Mouse (Mus musculus): ENCODE measurements at regions not wholly inside any gene's neighbourhood (a gene's known extent, or its start where the extent isn't known, plus 50 kb on each side); places are given as distances from the start of the nearest gene placed in this dataset.

GRCm38 (mm10) chr5:148454200-148454599 is 54.5 kb upstream of the Slc7a1 start:
- no peak overlapping the region for H3K4me2 ChIP-seq (ENCODE audit: low read length)
- no peak overlapping the region for H3K27ac ChIP-seq (ENCODE audit: low read depth)
- peaks cover 3% of the 10 kb centered on the region; the same call in 1 of the 2 replicates for H3K9me3 ChIP-seq (ENCODE audit: control insufficient read depth, low read length)
- H3K4me1 ChIP-seq (replicated peaks; ENCODE audit: control insufficient read depth, insufficient read depth, low read length): no peaks in the 10 kb centered on the region
- H3K27me3 ChIP-seq (replicated peaks; ENCODE audit: control insufficient read depth, insufficient read depth, low read length): no peaks in the 10 kb centered on the region
- 73% methylated on average over 5 of the region's 5 CpGs for WGBS
- H3K36me3 ChIP-seq (ENCODE audit: control insufficient read depth, insufficient read depth, low read length): no peaks in the 10 kb centered on the region
- DNase-seq (ENCODE audit: low spot score) (peak; percentile 62), ATAC-seq (replicated peaks; ENCODE audit: low FRiP score, low TSS enrichment, low read depth) (peak; percentile 68; the same call in 1 of the 2 replicates)
- H3K9ac ChIP-seq (ENCODE audit: low read length): no peak overlapping the region
- no peak overlapping the region for H3K4me3 ChIP-seq (ENCODE audit: low read depth, low read length)

GRCm38 (mm10) chr5:148453776-148454175 is 54.1 kb upstream of the Slc7a1 start:
- ATAC-seq (replicated peaks; ENCODE audit: low FRiP score, low TSS enrichment, low read depth): no peak
- H3K4me3 ChIP-seq (ENCODE audit: low read depth, low read length): no peak overlapping the region
- peaks cover 3% of the 10 kb centered on the region; the same call in 1 of the 2 replicates for H3K9me3 ChIP-seq (ENCODE audit: control insufficient read depth, low read length)
- no peaks in the 10 kb centered on the region for H3K27me3 ChIP-seq (replicated peaks; ENCODE audit: control insufficient read depth, insufficient read depth, low read length)
- H3K9ac ChIP-seq (ENCODE audit: low read length): no peak overlapping the region
- no peaks in the 10 kb centered on the region for H3K36me3 ChIP-seq (ENCODE audit: control insufficient read depth, insufficient read depth, low read length)
- H3K27ac ChIP-seq (ENCODE audit: low read depth): no peak overlapping the region
- H3K4me2 ChIP-seq (ENCODE audit: low read length): no peak overlapping the region
- DNase-seq (ENCODE audit: low spot score): no peak
- 63% methylated on average over 12 of the region's 12 CpGs for WGBS
- no peaks in the 10 kb centered on the region for H3K4me1 ChIP-seq (replicated peaks; ENCODE audit: control insufficient read depth, insufficient read depth, low read length)

GRCm38 (mm10) chr5:148452909-148453632 is 53.4 kb upstream of the Slc7a1 start:
- no peak overlapping the region for H3K27ac ChIP-seq (ENCODE audit: low read depth)
- DNase-seq (ENCODE audit: low spot score) (no peak), ATAC-seq (replicated peaks; ENCODE audit: low FRiP score, low TSS enrichment, low read depth) (no peak)
- H3K4me1 ChIP-seq (replicated peaks; ENCODE audit: control insufficient read depth, insufficient read depth, low read length): no peaks in the 10 kb centered on the region
- H3K27me3 ChIP-seq (replicated peaks; ENCODE audit: control insufficient read depth, insufficient read depth, low read length): no peaks in the 10 kb centered on the region
- WGBS: 73% methylated on average over 17 of the region's 17 CpGs
- no peak overlapping the region for H3K4me3 ChIP-seq (ENCODE audit: low read depth, low read length)
- H3K36me3 ChIP-seq (ENCODE audit: control insufficient read depth, insufficient read depth, low read length): no peaks in the 10 kb centered on the region
- no peak overlapping the region for H3K4me2 ChIP-seq (ENCODE audit: low read length)
- peaks cover 3% of the 10 kb centered on the region; the same call in 1 of the 2 replicates for H3K9me3 ChIP-seq (ENCODE audit: control insufficient read depth, low read length)
- H3K9ac ChIP-seq (ENCODE audit: low read length): no peak overlapping the region

- Histone ChIP-seq H3K4me1 (replicated peaks; ENCODE audit: control insufficient read depth, insufficient read depth, low read length) (no peaks in the 10 kb centered on the region), H3K9me3 (ENCODE audit: control insufficient read depth, low read length) (no peaks in the 10 kb centered on the region), H3K27me3 (replicated peaks; ENCODE audit: control insufficient read depth, insufficient read depth, low read length) (no peaks in the 10 kb centered on the region), H3K27ac (ENCODE audit: low read depth) (no peak overlapping the region), H3K36me3 (ENCODE audit: control insufficient read depth, insufficient read depth, low read length) (no peaks in the 10 kb centered on the region), H3K4me2 (ENCODE audit: low read length) (no peak overlapping the region), H3K4me3 (ENCODE audit: low read depth, low read length) (no peak overlapping the region), H3K9ac (ENCODE audit: low read length) (no peak overlapping the region)
- peak; percentile 70 for DNase-seq (ENCODE audit: low spot score)
- ATAC-seq (replicated peaks; ENCODE audit: low FRiP score, low TSS enrichment, low read depth): no peak
- 39% methylated on average over 7 of the region's 7 CpGs for WGBS
Observed at GRCm38 (mm10) chr5:148451811-148452210, 52.1 kb upstream of the Slc7a1 start.

- no peak overlapping the region for H3K9ac ChIP-seq (ENCODE audit: low read length)
- no peak overlapping the region for H3K4me3 ChIP-seq (ENCODE audit: low read depth, low read length)
- DNase-seq (ENCODE audit: low spot score): peak; percentile 60
- no peaks in the 10 kb centered on the region for H3K9me3 ChIP-seq (ENCODE audit: control insufficient read depth, low read length)
- H3K4me1 ChIP-seq (replicated peaks; ENCODE audit: control insufficient read depth, insufficient read depth, low read length): no peaks in the 10 kb centered on the region
- no peak overlapping the region for H3K27ac ChIP-seq (ENCODE audit: low read depth)
- no peak overlapping the region for H3K4me2 ChIP-seq (ENCODE audit: low read length)
- H3K36me3 ChIP-seq (ENCODE audit: control insufficient read depth, insufficient read depth, low read length): no peaks in the 10 kb centered on the region
- H3K27me3 ChIP-seq (replicated peaks; ENCODE audit: control insufficient read depth, insufficient read depth, low read length): no peaks in the 10 kb centered on the region
- no peak; the same call in 1 of the 2 replicates for ATAC-seq (replicated peaks; ENCODE audit: low FRiP score, low TSS enrichment, low read depth)
- 32% methylated on average over 11 of the region's 11 CpGs for WGBS
Observed at GRCm38 (mm10) chr5:148450924-148451323, 51.2 kb upstream of the Slc7a1 start.
